Mouse (Mus musculus) midbrain, embryonic 15.5 days (tissue): ENCODE measurements around the gene Defb21. TPM values are rescaled to one million over a fixed set of nuclear protein-coding genes. Genes with fewer than 3 reads are reported as not detected.

Experiments
- ATAC-seq: fragments of 200-750 bp; cut with Nextera tagmentation; replicated peaks from 2 replicates; pipeline ENCODE4 v1.8.0; 2017; ENCODE audit warnings: moderate TSS enrichment
- H3K27ac ChIP-seq: fragments of 300-500 bp; sonication (generic); 2 replicates; pipeline ENCODE4 v1.5.1; 2015; ENCODE audit warnings: mild to moderate bottlenecking, inconsistent platforms
- H3K27me3 ChIP-seq: fragments of 300-500 bp; sonication (generic); replicated peaks from 2 replicates; pipeline ENCODE4 v1.6.1; 2015; ENCODE audit warnings: inconsistent platforms
- H3K36me3 ChIP-seq: fragments of 300-500 bp; sonication (generic); replicated peaks from 2 replicates; pipeline ENCODE4 v1.6.1; 2015; ENCODE audit warnings: inconsistent platforms
- H3K4me1 ChIP-seq: fragments of 300-500 bp; sonication (generic); 2 replicates; pipeline ENCODE4 v1.6.1; 2015; ENCODE audit warnings: inconsistent platforms
- H3K4me2 ChIP-seq: fragments of 300-500 bp; sonication (generic); 2 replicates; pipeline ENCODE4 v1.6.1; 2015; ENCODE audit warnings: inconsistent platforms, mild to moderate bottlenecking, moderate library complexity
- H3K4me3 ChIP-seq: fragments of 300-500 bp; sonication (generic); 2 replicates; pipeline ENCODE4 v1.5.1; 2015; ENCODE audit warnings: mild to moderate bottlenecking, inconsistent platforms
- H3K9ac ChIP-seq: fragments of 300-500 bp; sonication (generic); 2 replicates; pipeline ENCODE4 v1.6.1; 2015; ENCODE audit warnings: mild to moderate bottlenecking, inconsistent platforms
- H3K9me3 ChIP-seq: fragments of 300-500 bp; sonication (generic); 2 replicates; pipeline ENCODE4 v1.6.1; 2016; ENCODE audit warnings: inconsistent platforms
- WGBS: fragments of 180-500 bp; shearing (Covaris S2); methylation state at CpG from one replicate; pipeline ENCODE4 v1.1.7; 2015; ENCODE audit warnings: mixed read lengths; 5-methylcytosine and 5-hydroxymethylcytosine counted together
- polyA plus RNA-seq: library from polyadenylated mRNA; unstranded; fragments of >200 nt; fragmentation: Nextera tagmentation; extraction: Ambion mirVana; gene quantifications from 2 replicates; pipeline ENCODE4 v1.2.1, GENCODE M21; 2015

Gene Defb21
- polyA plus RNA-seq, 1 experiment from 2014 or later: not detected

- peak; percentile 78 for ATAC-seq
Observed at GRCm38 (mm10) chr2:152615563-152615962, 43.0 kb downstream of the Defb21 start.

GRCm38 (mm10) chr2:152616470-152616869 is 43.9 kb downstream of the Defb21 start:
- 79% methylated on average over 6 of the region's 6 CpGs for WGBS
- H3K27ac ChIP-seq: no peak overlapping the region
- no peak overlapping the region for H3K4me3 ChIP-seq
- no peaks in the 10 kb centered on the region for H3K36me3 ChIP-seq
- no peak overlapping the region for H3K4me2 ChIP-seq
- no peak overlapping the region for H3K9ac ChIP-seq
- no peak for ATAC-seq
- H3K9me3 ChIP-seq: no peaks in the 10 kb centered on the region
- H3K27me3 ChIP-seq: no peaks in the 10 kb centered on the region
- H3K4me1 ChIP-seq: no peaks in the 10 kb centered on the region

More at GRCm38 (mm10) chr2:152615563-152615962, 43.0 kb downstream of the Defb21 start:
- H3K27me3 ChIP-seq: no peaks in the 10 kb centered on the region
- no peaks in the 10 kb centered on the region for H3K36me3 ChIP-seq
- no peak overlapping the region for H3K27ac ChIP-seq
- 10% methylated on average over 7 of the region's 7 CpGs for WGBS
- no peak overlapping the region for H3K9ac ChIP-seq
- H3K4me3 ChIP-seq: no peak overlapping the region
- no peak overlapping the region for H3K4me2 ChIP-seq
- no peaks in the 10 kb centered on the region for H3K4me1 ChIP-seq
- H3K9me3 ChIP-seq: no peaks in the 10 kb centered on the region

DNA sequence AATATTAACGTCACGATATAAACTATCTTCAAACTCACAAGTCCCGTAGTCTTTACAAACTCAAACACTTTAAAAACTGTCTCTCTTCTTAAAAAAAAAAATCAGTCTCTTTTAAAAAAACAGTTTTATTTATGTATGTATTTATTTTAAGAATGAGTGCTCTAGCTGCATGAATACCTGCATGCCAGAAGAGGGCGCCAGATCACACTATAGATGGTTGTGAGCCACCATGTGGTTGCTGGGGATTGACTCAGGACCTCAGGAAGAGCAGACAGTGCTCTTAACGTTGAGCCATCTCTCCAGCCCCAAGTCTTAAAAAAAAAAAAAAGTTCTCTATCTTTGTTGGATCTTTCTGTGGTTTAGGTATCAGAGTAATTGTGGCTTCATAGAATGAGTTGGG is 44.8 kb downstream of the Defb21 start:
- WGBS: 59% methylated on average over 5 of the region's 5 CpGs
- no peak for ATAC-seq

GRCm38 (mm10) chr2:152620367-152621134 is 48.0 kb downstream of the Defb21 start:
- Histone ChIP-seq H3K27ac (no peak overlapping the region), H3K36me3 (no peaks in the 10 kb centered on the region), H3K9ac (no peak overlapping the region), H3K4me1 (peaks cover 5% of the 10 kb centered on the region; the same call in 1 of the 2 replicates), H3K4me2 (no peak overlapping the region), H3K27me3 (no peaks in the 10 kb centered on the region), H3K4me3 (no peak overlapping the region), H3K9me3 (no peaks in the 10 kb centered on the region)
- ATAC-seq: no peak
- 74% methylated on average over 9 of the region's 9 CpGs for WGBS

More for the DNA sequence above, 44.8 kb downstream of the Defb21 start:
- H3K4me3 ChIP-seq: no peak overlapping the region
- H3K9ac ChIP-seq: no peak overlapping the region
- no peaks in the 10 kb centered on the region for H3K4me1 ChIP-seq
- no peaks in the 10 kb centered on the region for H3K9me3 ChIP-seq
- no peaks in the 10 kb centered on the region for H3K36me3 ChIP-seq
- H3K4me2 ChIP-seq: no peak overlapping the region
- H3K27me3 ChIP-seq: no peaks in the 10 kb centered on the region
- no peak overlapping the region for H3K27ac ChIP-seq

DNA sequence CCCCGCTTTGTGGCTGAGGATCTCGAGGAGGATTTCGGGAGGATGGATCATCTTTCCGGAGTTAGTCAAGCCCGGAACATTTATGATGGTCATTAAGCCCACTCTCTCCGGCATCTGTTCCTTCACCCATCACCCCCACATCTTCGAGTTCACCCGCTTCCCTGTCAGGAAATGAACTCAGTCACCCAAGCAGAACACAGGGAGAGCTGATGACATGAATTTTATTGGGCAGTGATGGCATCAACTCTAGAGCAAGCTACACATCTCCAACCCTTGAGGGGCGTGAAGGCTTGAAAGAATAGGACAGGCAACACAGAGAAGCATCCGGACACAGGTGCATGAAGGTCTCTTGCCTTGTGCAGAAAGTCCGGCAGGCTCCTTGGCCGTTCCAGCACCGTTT is 49.6 kb downstream of the Defb21 start:
- Histone ChIP-seq H3K4me3 (no peak overlapping the region), H3K9ac (no peak overlapping the region), H3K36me3 (no peaks in the 10 kb centered on the region), H3K27me3 (peaks cover 14% of the 10 kb centered on the region), H3K4me1 (peaks cover 21% of the 10 kb centered on the region), H3K9me3 (no peaks in the 10 kb centered on the region), H3K4me2 (no peak overlapping the region), H3K27ac (no peak overlapping the region)
- 93% methylated on average over 13 of the region's 13 CpGs for WGBS
- ATAC-seq: no peak

DNA sequence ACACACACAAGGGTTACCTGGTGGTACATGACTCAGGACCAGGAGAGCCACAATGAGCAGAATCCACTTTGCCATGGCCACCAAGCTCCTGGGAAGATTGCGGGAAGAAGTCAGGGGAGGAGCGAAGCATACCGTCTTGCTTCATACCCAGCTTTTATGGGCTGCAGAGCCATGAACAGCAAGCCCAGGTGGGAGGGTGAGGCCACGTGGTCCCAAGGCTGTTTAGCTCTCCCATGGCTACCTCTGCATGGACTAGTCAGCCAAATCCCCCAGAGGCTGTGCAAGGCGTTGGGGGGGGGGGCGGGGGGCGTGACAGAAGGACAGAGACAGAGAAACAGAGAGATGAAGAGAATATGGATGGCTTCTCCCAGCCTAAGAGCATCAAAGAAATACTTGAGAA is 50.4 kb downstream of the Defb21 start, which contains the start of gene Defb25:
Gene Defb25 (minus strand): TSS at position 101 of the 400 bp plus-strand sequence.
- ATAC-seq: no peak
- H3K9ac ChIP-seq: no peak within 1 kb of the TSS
- WGBS: 87% methylated on average over 7 of the region's 7 CpGs
- no peak within 1 kb of the TSS for H3K4me3 ChIP-seq
- H3K4me2 ChIP-seq: no peak within 1 kb of the TSS
- no peaks in the 10 kb centered on the region for H3K9me3 ChIP-seq
- no peaks in the 10 kb centered on the region for H3K36me3 ChIP-seq
- H3K27ac ChIP-seq: no peak within 1 kb of the TSS
- peaks cover 24% of the 10 kb centered on the region for H3K4me1 ChIP-seq
- H3K27me3 ChIP-seq: peaks cover 17% of the 10 kb centered on the region

Other genes starting within 250 kb of the Defb21 start
- gene Rbck1, start 240.1 kb upstream of the Defb21 start, polyA plus RNA-seq: 117 and 120 TPM in 2 replicates
- 1.9 and 2.0 TPM in 2 replicates for gene Trib3, start 228.7 kb upstream of the Defb21 start, polyA plus RNA-seq
- gene Nrsn2, start 196.1 kb upstream of the Defb21 start, polyA plus RNA-seq: 49.4 and 51.0 TPM in 2 replicates
- gene Sox12, start 174.7 kb upstream of the Defb21 start, polyA plus RNA-seq: 15.4 and 17.0 TPM in 2 replicates
- gene Zcchc3, start 157.7 kb upstream of the Defb21 start, polyA plus RNA-seq: 18.0 and 20.2 TPM in 2 replicates
- 1.9 and 2.5 TPM in 2 replicates for gene 6820408C15Rik, start 157.2 kb upstream of the Defb21 start, polyA plus RNA-seq
- not detected in 2 replicates for gene Defb23, start 108.1 kb upstream of the Defb21 start, polyA plus RNA-seq
- not detected in 2 replicates for gene Defb20, start 95.7 kb upstream of the Defb21 start, polyA plus RNA-seq
- gene Defb22, start 82.6 kb upstream of the Defb21 start, polyA plus RNA-seq: not detected in 2 replicates
- gene Defb26, start 61.1 kb upstream of the Defb21 start, polyA plus RNA-seq: not detected in 2 replicates
- not detected in 2 replicates for gene Defb28, start 54.5 kb upstream of the Defb21 start, polyA plus RNA-seq
- gene Defb29, start 32.6 kb upstream of the Defb21 start, polyA plus RNA-seq: not detected in 2 replicates
- gene Gm17416, start 3.4 kb upstream of the Defb21 start, polyA plus RNA-seq: not detected in 2 replicates
- not detected in 2 replicates for gene Defb19, start 7.6 kb downstream of the Defb21 start, polyA plus RNA-seq
- not detected in 2 replicates for gene Defb45, start 26.7 kb downstream of the Defb21 start, polyA plus RNA-seq
- gene Defb36, start 31.6 kb downstream of the Defb21 start, polyA plus RNA-seq: not detected in 2 replicates
- gene Defb25, start 50.3 kb downstream of the Defb21 start, polyA plus RNA-seq: not detected in 2 replicates
- 0.30 and 0.40 TPM in 2 replicates for gene Rem1, start 54.2 kb downstream of the Defb21 start, polyA plus RNA-seq
- 178 and 186 TPM in 2 replicates for gene H13, start 96.7 kb downstream of the Defb21 start, polyA plus RNA-seq
- 33.7 and 34.3 TPM in 2 replicates for gene Mcts2, start 114.3 kb downstream of the Defb21 start, polyA plus RNA-seq
- 30.7 and 33.7 TPM in 2 replicates for gene Id1, start 163.5 kb downstream of the Defb21 start, polyA plus RNA-seq
- 5.2 and 6.4 TPM in 2 replicates for gene Cox4i2, start 181.4 kb downstream of the Defb21 start, polyA plus RNA-seq